Mouse (Mus musculus) gastrocnemius, adult 2 months (tissue): ENCODE data around the gene C1qtnf5. TPM values are rescaled to one million over a fixed set of nuclear protein-coding genes. Genes with fewer than 3 reads are reported as not detected.

Experiments used
- DNase-seq: peaks from one replicate; pipeline ENCODE4 v3.0.0; 2022
- H3K27ac ChIP-seq: fragments of 200-600 bp; 2 replicates; pipeline ENCODE4 v1.8.1; 2022; ENCODE audit warnings: mild to moderate bottlenecking
- H3K4me3 ChIP-seq: fragments of 200-600 bp; 2 replicates; pipeline ENCODE4 v1.8.1; 2022; ENCODE audit warnings: mild to moderate bottlenecking, moderate library complexity
- CTCF ChIP-seq: fragments of 200-600 bp; IDR thresholded peaks from 2 replicates; pipeline ENCODE4 v1.8.1; 2022; ENCODE audit warnings: antibody characterized with exemption, mild to moderate bottlenecking, moderate library complexity
- intact Hi-C: fragments of 180-260 bp; cut with DNase I; formaldehyde crosslinking; loops from one replicate; pipeline ENCODE4 v1.15.1; 2025
- total RNA-seq, 2 experiments: library from RNA; stranded (reverse); gene quantifications; 2 replicates each; pipeline ENCODE4 v1.2.3; 2021

C1qtnf5 gene
- total RNA-seq, 2 experiments from 2014 or later: 2.5 to 7.6 TPM

DNA sequence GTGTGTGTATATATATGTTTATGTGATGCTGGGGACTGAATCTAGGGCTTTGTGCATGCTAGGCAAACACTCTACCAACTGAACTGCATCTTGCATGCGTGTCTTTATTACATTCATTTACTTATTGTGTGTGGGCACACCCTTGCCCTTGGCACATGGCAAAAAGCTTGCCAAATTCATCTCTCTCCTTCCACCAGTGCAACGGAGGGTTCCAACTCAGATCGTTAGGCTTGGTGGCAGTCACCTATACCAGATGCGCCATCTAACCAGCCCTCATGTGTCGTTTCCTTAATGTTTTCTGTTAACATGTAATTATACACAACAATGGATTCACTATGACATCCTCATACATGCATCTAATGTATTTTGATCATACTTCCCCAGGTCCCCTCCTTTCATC lies 24.8 kb upstream of the C1qtnf5 start:
- intact Hi-C loops: no loop called here
- peak overlapping the region; percentile 97 for H3K27ac ChIP-seq

DNA sequence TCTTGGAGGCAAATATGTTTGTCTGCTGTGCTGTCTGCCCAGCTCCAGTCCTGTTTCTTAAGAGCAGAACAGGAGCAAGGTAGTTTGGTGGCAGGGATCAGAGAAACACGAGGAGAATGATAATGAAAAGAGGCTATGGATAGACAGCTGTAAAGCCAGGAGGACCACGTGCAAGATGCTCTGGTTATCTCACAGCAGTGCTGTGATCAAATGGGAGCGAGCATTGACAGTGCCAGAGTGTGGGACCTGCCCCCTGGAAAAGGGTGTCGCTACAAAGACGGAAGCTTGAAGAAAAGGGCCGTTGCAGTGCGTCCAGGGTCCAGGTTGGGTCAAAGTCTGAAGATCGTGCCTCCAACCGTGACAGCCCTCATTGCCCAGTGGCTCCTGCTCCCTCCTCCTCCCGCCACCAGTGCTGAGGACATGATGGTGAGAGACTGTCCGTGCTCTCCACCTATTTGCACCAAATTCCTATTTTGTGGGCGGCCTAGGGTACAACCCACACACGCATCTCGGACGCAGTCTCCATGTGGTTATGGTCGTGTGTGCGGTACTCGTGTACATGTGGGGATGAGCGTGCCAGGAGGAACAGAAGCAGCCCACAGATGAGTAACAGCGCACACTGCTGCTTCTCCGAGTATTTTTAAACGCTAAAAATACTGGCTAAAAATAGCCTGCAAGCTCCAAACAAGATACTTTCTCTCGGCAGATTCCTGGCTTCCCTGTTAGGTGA lies 23.5 kb upstream of the C1qtnf5 start:
- DNase-seq: peak; percentile 72
- peak overlapping the region; percentile 89 for H3K4me3 ChIP-seq
- peak overlapping the region; percentile 97 for H3K27ac ChIP-seq
- TF ChIP-seq CTCF: no peak
- intact Hi-C loops: no loop called here

More for the DNA sequence above, 24.8 kb upstream of the C1qtnf5 start:
- H3K4me3 ChIP-seq: peak overlapping the region; percentile 89
- no peak for TF ChIP-seq CTCF
- no peak for DNase-seq

DNA sequence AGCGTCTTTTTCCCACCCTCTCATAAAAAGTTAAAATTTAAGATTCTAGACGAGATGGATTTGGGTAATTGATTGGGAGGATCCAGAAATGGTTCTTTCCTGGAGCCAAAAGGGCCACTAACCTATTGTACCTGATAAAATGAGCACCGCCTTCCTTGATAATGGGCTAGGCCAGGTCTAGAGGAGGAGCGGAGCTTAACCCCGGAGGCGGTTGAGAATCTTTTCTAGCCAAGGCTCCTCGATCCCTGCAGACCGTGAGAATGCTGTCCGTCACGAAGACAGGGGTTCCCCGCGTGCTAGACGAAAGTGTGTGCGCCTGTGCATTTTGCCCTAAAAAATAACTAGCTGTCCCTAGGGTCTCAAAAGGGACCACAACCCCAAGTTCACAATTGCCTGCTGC lies 22.8 kb upstream of the C1qtnf5 start:
- DNase-seq: no peak
- Histone ChIP-seq H3K4me3 (peak overlapping the region; percentile 89), H3K27ac (peak overlapping the region; percentile 97)
- TF ChIP-seq CTCF: no peak
- intact Hi-C loops: no loop called here

DNA sequence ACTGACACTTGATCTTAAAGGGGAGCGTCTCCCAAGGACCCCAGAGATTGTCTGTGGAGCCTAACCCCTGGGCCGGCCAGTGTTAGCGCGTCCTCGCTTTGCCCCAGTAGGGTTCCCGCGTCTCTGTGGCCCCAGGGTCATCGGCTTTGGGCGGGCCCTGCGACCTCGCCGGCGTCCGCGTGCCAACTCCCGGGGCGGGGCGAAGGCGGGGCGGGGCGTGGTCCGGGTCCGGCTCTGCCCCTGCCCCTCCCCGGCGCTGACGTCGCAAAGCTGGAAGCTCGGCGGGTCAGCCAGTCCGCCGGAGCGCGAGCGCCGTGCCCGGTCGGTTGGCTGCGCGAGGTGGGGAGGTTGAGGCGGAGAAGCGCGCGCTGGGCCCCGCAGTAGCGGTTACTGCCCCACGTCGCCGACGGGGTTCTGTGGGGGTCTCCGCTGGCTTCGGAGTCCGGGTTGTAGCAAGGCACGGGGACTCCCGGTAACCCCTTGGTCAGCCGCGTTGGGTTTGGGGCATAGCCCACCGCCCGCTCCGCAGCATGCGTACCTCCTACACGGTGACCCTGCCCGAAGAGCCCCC lies 22.3 kb upstream of the C1qtnf5 start:
- peak; percentile 99 for DNase-seq
- intact Hi-C loops: no loop called here
- no peak for TF ChIP-seq CTCF
- Histone ChIP-seq H3K4me3 (peak overlapping the region; percentile 89), H3K27ac (peak overlapping the region; percentile 97)

DNA sequence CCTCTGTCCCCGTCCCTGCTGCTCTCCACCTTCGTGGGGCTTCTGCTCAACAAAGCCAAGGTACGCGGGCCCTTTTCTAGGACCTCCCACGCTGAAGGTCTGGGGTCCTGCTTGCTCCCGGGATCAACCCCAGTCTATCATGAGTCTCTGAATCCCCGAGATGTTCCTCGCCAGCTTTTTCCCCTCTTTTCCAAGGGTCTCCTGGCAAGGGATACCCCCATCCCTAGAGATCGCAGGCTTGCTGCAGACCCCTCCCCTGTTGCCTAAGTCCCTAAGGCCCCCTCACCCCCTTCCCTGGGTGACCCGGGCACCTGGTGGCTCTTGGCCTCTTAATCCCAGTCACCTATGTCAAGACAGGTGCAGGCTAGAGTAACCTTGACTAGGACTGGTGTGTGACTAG lies 21.8 kb upstream of the C1qtnf5 start:
- intact Hi-C loops: no loop called here
- Histone ChIP-seq H3K27ac (peak overlapping the region; percentile 97), H3K4me3 (peak overlapping the region; percentile 89)
- no peak for TF ChIP-seq CTCF
- peak; percentile 56 for DNase-seq

DNA sequence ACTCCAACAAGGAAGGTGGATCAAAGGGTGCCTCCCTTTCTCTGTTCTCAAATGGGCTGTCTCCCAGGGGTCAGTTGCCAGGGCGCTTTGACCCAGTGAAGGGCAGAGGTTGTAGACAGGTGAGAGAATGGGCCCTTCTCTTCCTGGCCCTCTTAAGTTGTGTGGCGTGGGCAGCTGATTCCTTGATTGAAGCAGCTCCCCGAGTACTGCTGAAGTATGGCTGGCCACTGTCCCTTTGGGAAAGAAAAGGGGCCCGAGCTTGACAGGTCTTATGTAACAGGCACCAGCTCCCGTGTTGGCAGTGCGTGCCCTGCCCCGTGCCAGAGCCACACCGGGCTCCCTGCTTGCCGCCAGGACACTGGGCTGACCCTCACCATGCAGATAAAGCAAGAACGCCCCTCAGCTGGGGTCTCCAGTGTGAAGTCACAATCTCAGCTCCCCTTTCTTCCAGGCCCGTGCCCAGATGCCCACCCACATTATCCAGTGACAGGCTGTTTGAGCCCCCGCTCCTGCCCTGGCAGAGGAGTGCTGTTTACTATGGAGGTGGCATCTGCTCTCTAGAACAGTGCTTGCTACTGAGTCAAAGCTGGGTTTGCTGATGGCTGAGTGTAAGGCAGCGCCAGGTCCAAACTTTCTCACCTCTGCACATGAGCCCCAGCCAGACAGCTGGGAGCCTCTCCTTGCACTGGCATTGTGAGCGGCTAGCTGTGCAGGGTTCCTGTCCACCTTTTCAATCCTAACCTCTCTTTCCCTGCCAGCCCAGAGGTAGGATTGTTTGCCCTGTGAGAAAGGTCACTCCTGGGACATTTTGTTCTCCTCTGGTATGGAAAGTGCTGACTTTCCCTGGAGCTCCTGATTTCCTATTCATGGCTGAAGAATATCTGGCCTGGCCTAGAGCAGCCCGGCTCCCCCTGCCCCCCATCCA lies 21.0 kb upstream of the C1qtnf5 start:
- DNase-seq: peak; percentile 91
- Histone ChIP-seq H3K4me3 (peak overlapping the region; percentile 89), H3K27ac (peak overlapping the region; percentile 97)
- no peak for TF ChIP-seq CTCF
- intact Hi-C loops: loop anchor here (2.0 kb wide), 1 partner anchor 13 kb away; no protein-coding TSS in a partner anchor

DNA sequence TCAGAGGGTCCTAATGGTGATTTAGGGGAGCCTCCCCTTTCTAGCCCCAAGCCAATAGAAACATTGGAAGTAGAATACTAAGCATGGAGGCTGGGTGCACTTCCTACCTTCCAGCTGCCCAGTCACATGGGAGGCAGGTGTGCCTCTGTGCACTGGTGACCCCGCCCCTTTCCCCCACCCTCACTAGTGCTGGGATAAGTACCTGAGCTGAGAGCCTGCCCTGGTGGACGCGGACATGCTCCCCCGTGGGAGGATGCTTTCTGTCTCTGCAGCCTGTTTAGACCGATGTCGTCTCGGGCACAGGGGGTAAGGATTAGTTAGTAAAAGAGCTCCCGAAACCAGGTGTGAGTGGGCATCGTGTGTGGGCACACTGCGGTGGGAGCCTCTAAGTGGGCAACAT lies 20.1 kb upstream of the C1qtnf5 start:
- peak overlapping the region; percentile 97 for H3K27ac ChIP-seq
- TF ChIP-seq CTCF: no peak
- intact Hi-C loops: loop anchor here (2.0 kb wide), 1 partner anchor 14 kb away; no protein-coding TSS in a partner anchor
- H3K4me3 ChIP-seq: peak overlapping the region; percentile 89
- DNase-seq: peak; percentile 65

DNA sequence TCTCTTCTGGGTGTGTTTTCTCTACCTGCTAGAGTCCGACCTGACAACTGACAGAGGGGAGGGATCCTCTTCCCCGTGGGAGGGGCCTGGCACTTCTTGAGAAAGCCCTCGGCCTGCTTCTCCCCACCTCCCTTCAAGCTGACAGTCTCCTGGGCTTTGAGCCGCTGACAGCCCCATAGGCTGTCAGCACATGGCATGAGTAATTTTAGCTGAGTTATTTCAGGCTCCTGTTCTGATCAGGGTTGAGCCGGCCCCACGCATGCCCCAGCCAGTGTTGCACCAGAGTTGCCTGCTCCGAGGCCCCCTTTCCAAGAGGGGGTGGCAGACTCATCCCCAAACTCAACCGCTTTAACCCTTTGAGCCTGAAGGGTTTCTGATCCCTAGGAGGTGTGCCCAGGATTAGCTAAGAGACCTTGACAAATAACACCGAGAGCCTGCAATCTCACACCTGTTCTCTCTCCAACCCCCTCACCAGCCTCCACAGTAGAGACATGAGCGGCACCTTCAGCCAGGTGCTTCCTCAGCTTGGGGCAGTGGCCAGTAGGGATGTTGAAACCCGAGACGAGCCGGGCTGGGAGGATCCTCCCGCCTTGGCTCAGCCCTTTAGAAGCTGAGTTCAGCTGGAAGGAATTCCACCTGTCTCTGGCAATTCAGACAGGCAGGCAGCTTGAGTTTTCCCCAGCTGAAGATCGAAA lies 19.1 kb upstream of the C1qtnf5 start:
- peak; percentile 89 for DNase-seq
- H3K27ac ChIP-seq: peak overlapping the region; percentile 97
- intact Hi-C loops: loop anchor here (2.0 kb wide), 1 partner anchor 15 kb away; no protein-coding TSS in a partner anchor
- peak overlapping the region; percentile 89 for H3K4me3 ChIP-seq
- no peak for TF ChIP-seq CTCF

DNA sequence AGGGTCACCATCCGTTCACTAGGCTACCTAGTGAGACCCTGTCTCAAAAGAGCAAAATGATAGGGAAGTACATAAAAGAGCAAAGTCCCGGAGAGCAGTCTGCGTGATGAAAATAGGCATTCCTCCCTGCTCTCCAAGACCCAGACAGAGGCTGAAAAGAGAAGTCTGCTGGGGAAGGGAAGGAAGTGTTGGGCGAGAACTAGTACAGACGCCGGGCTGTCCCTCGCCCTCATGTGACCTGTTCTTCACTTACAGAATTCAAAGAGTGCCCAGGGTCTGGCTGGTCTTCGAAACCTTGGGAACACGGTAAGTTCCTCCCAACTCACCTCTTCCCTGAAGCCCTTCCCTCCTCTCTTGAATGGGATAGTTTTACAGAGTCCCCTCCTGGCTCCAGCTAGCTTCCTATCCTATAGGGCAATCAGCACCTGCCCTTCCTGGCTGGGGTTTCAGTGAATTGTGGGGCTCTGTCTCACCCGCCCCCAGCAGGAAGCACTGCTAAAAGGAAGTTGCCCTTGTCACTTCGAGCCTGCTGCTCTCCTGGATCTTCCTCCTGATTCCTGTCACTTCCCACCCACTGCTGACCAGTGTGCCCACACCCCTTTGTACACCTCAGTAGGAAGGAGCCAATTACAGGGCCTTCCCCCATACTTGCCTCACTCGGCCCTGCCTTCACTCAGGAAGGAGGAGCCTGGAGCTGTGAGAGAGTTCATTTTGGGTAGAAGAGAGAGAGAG lies 18.0 kb upstream of the C1qtnf5 start:
- intact Hi-C loops: no loop called here
- no peak for TF ChIP-seq CTCF
- peak overlapping the region; percentile 89 for H3K4me3 ChIP-seq
- peak overlapping the region; percentile 97 for H3K27ac ChIP-seq
- no peak for DNase-seq

DNA sequence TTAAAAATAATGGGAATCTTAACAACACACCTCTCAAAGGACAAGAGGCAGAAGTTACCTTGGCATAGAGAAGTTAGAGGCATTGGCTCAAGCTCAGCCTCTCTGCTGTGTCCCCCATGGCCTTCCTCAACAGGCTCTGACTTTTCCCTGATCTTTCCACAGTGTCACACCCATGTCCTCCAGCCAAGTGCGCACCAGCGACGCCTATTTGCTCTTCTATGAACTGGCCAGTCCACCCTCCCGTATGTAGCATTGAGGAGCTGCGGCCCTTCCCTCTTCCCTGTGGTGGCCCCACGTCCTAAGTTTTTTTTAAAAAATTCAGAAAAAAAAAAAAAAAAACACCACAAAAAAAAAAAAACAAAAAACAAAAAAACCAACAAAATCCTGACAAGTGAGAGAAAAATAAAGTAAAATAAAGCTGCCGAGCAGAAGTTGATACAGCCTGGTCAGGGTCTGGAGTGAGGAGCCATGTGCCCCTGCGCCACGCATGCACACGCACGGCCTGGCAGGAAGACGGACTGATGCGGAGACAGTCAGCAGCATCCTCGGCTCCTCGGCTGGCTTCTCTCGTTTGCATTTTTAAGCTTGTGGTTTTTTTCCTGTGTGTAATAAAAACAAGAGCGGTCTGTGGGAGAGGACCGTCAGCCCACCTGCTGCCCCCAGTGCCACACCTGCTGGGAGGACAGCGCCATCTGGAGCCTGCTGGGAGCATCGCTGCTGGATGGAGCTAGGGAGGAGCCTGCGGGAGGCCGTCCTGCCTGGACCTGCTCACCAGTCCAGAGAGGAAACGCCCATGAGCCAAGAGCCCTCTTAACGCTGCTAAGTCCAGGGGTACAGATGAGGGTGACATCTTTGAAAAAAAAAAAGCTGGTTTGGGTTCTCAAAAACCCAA lies 13.2 kb upstream of the C1qtnf5 start:
- peak; percentile 88 for DNase-seq
- peak overlapping the region; percentile 63 for H3K27ac ChIP-seq
- H3K4me3 ChIP-seq: no peak overlapping the region
- TF ChIP-seq CTCF: peak; percentile 91
- intact Hi-C loops: no loop called here

DNA sequence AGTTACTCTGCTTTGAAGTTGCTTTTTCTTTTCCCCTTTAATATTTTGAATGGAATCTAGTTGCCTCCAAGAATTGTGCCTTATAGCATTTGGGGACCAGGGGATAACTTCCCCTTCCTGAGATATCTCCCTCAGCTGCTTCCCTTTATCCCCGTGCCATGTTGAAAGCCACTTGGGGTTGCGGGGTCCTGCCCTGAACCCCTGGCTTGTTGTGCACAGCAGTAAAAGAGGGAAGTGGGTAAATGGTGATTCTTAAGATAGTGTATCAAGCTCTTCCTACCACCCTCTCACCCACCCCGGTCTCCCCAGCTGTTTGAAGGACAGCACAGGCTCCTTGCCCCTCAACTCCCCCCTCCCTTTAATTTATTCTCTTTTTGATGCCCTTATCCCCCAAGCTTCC lies 12.3 kb upstream of the C1qtnf5 start:
- peak overlapping the region; percentile 63; the same call in 1 of the 2 replicates for H3K27ac ChIP-seq
- no peak for TF ChIP-seq CTCF
- intact Hi-C loops: no loop called here
- no peak overlapping the region for H3K4me3 ChIP-seq
- DNase-seq: no peak
